Mouse (Mus musculus) midbrain, embryonic 11.5 days (tissue): ENCODE measurements around the gene AI182371. TPM values are rescaled to one million over a fixed set of nuclear protein-coding genes. Genes with fewer than 3 reads are reported as not detected.
A peak's percentile ranks its signal among the peaks of the same experiment; 100 is the strongest.

Experiments
- ATAC-seq: fragments of 200-750 bp; cut with Nextera tagmentation; 2 replicates; pipeline ENCODE4 v1.8.0; 2017; ENCODE audit warnings: moderate TSS enrichment, moderate library complexity; ENCODE audit not compliant: low FRiP score
- DNase-seq: peaks from one replicate; pipeline ENCODE4 v3.0.0; 2015; ENCODE audit warnings: low spot score; ENCODE audit errors: missing footprints
- H3K27ac ChIP-seq: fragments of 300-500 bp; sonication (generic); 2 replicates; pipeline ENCODE4 v1.5.1; 2014; ENCODE audit warnings: low read depth, low read length
- H3K27me3 ChIP-seq: fragments of 300-500 bp; sonication (generic); 2 replicates; pipeline ENCODE4 v1.6.1; 2014; ENCODE audit warnings: mild to moderate bottlenecking, low read length, moderate library complexity, mixed read lengths; ENCODE audit not compliant: control insufficient read depth, insufficient read depth
- H3K36me3 ChIP-seq: fragments of 300-500 bp; sonication (generic); 2 replicates; pipeline ENCODE4 v1.6.1; 2014; ENCODE audit warnings: mild to moderate bottlenecking, low read length, moderate library complexity, mixed read lengths; ENCODE audit not compliant: control insufficient read depth, insufficient read depth
- H3K4me1 ChIP-seq: fragments of 300-500 bp; sonication (generic); 2 replicates; pipeline ENCODE4 v1.6.1; 2014; ENCODE audit warnings: low read length; ENCODE audit not compliant: control insufficient read depth, insufficient read depth
- H3K4me2 ChIP-seq: fragments of 300-500 bp; sonication (generic); 2 replicates; pipeline ENCODE4 v1.6.1; 2014; ENCODE audit warnings: mild to moderate bottlenecking, moderate library complexity
- H3K4me3 ChIP-seq: fragments of 300-500 bp; sonication (generic); 2 replicates; pipeline ENCODE4 v1.5.1; 2014; ENCODE audit warnings: low read depth, low read length
- H3K9ac ChIP-seq: fragments of 300-500 bp; sonication (generic); 2 replicates; pipeline ENCODE4 v1.6.1; 2014; ENCODE audit warnings: low read length
- H3K9me3 ChIP-seq: fragments of 300-500 bp; sonication (generic); 2 replicates; pipeline ENCODE4 v1.6.1; 2016; ENCODE audit warnings: low read length; ENCODE audit not compliant: control insufficient read depth
- WGBS: fragments of 180-500 bp; shearing (Covaris S2); extraction: QIAGEN DNeasy Blood & Tissue Kit; methylation state at CpG from one replicate; pipeline ENCODE4 v1.1.7; 2014; 5-methylcytosine and 5-hydroxymethylcytosine counted together
- polyA plus RNA-seq: library from polyadenylated mRNA; unstranded; fragments of >200 nt; fragmentation: Nextera tagmentation; extraction: Ambion mirVana; gene quantifications from 2 replicates; pipeline ENCODE4 v1.2.1, GENCODE M21; 2014

AI182371 gene
- polyA plus RNA-seq, 1 experiment from 2014 or later, result not detected

- H3K4me2 ChIP-seq, result no peak overlapping the region
Measured at GRCm38 (mm10) chr2:35110521-35110920, 9.2 kb upstream of the AI182371 start.

GRCm38 (mm10) chr2:35109924-35110304 lies 8.6 kb upstream of the AI182371 start:
- DNase-seq, result no peak
- Histone ChIP-seq H3K4me2 (peak overlapping the region; percentile 65), H3K4me3 (peak overlapping the region; percentile 81), H3K9ac (peak overlapping the region; percentile 84), H3K27me3 (no peaks in the 10 kb centered on the region), H3K27ac (no peak overlapping the region), H3K4me1 (peaks cover 2% of the 10 kb centered on the region; the same call in 1 of the 2 replicates), H3K9me3 (no peaks in the 10 kb centered on the region), H3K36me3 (no peaks in the 10 kb centered on the region)
- 2% methylated on average over 13 of the region's 13 CpGs for WGBS
- no peak for ATAC-seq

More at GRCm38 (mm10) chr2:35110521-35110920, 9.2 kb upstream of the AI182371 start:
- Histone ChIP-seq H3K36me3 (no peaks in the 10 kb centered on the region), H3K9ac (no peak overlapping the region), H3K4me3 (no peak overlapping the region), H3K9me3 (no peaks in the 10 kb centered on the region), H3K4me1 (peaks cover 2% of the 10 kb centered on the region; the same call in 1 of the 2 replicates), H3K27me3 (no peaks in the 10 kb centered on the region), H3K27ac (no peak overlapping the region)
- ATAC-seq (no peak), DNase-seq (no peak)
- 78% methylated on average over 2 of the region's 2 CpGs for WGBS

GRCm38 (mm10) chr2:35109141-35109923 lies 8.0 kb upstream of the AI182371 start, which contains the start of gene Cntrl:
Gene Cntrl, plus strand, starts transcription at chr2:35109492.
- no peaks in the 10 kb centered on the region for H3K27me3 ChIP-seq
- H3K9ac ChIP-seq, result peak within 1 kb of the TSS; percentile 84
- H3K4me2 ChIP-seq, result peak within 1 kb of the TSS; percentile 65
- WGBS, result under 1% methylated on average over 62 of the region's 62 CpGs
- peak; percentile 100 for DNase-seq
- H3K27ac ChIP-seq, result peak within 1 kb of the TSS; percentile 17; the same call in 1 of the 2 replicates
- peak within 1 kb of the TSS; percentile 81 for H3K4me3 ChIP-seq
- ATAC-seq, result peak; percentile 98
- H3K9me3 ChIP-seq, result no peaks in the 10 kb centered on the region
- H3K4me1 ChIP-seq, result peaks cover 2% of the 10 kb centered on the region; the same call in 1 of the 2 replicates
- H3K36me3 ChIP-seq, result no peaks in the 10 kb centered on the region

GRCm38 (mm10) chr2:35108712-35109111 lies 7.4 kb upstream of the AI182371 start:
- H3K27me3 ChIP-seq, result no peaks in the 10 kb centered on the region
- H3K4me3 ChIP-seq, result peak overlapping the region; percentile 81; the same call in 1 of the 2 replicates
- H3K9ac ChIP-seq, result peak overlapping the region; percentile 84
- no peaks in the 10 kb centered on the region for H3K36me3 ChIP-seq
- no peak overlapping the region for H3K27ac ChIP-seq
- no peaks in the 10 kb centered on the region for H3K9me3 ChIP-seq
- ATAC-seq, result peak; percentile 34
- DNase-seq, result peak; percentile 81
- 37% methylated on average over 3 of the region's 3 CpGs for WGBS
- H3K4me1 ChIP-seq, result peaks cover 2% of the 10 kb centered on the region; the same call in 1 of the 2 replicates
- peak overlapping the region; percentile 65 for H3K4me2 ChIP-seq

- no peak overlapping the region for H3K4me2 ChIP-seq
- H3K4me1 ChIP-seq, result peaks cover 2% of the 10 kb centered on the region; the same call in 1 of the 2 replicates
Measured at GRCm38 (mm10) chr2:35107984-35108635, 6.8 kb upstream of the AI182371 start.

GRCm38 (mm10) chr2:35104843-35105242 lies 3.5 kb upstream of the AI182371 start:
- Histone ChIP-seq H3K27me3 (no peaks in the 10 kb centered on the region), H3K9ac (no peak overlapping the region), H3K4me1 (peaks cover 2% of the 10 kb centered on the region; the same call in 1 of the 2 replicates), H3K36me3 (no peaks in the 10 kb centered on the region), H3K4me2 (no peak overlapping the region), H3K4me3 (no peak overlapping the region), H3K9me3 (no peaks in the 10 kb centered on the region), H3K27ac (no peak overlapping the region)
- WGBS, result 69% methylated on average over 3 of the region's 3 CpGs
- ATAC-seq, result no peak
- DNase-seq, result no peak

More at GRCm38 (mm10) chr2:35107984-35108635, 6.8 kb upstream of the AI182371 start:
- ATAC-seq (no peak), DNase-seq (peak; percentile 89)
- 47% methylated on average over 5 of the region's 5 CpGs for WGBS
- H3K9ac ChIP-seq, result no peak overlapping the region
- H3K9me3 ChIP-seq, result no peaks in the 10 kb centered on the region
- H3K27ac ChIP-seq, result no peak overlapping the region
- no peak overlapping the region for H3K4me3 ChIP-seq
- no peaks in the 10 kb centered on the region for H3K36me3 ChIP-seq
- H3K27me3 ChIP-seq, result no peaks in the 10 kb centered on the region

- Histone ChIP-seq H3K9me3 (no peaks in the 10 kb centered on the region), H3K9ac (no peak overlapping the region), H3K27ac (no peak overlapping the region), H3K27me3 (no peaks in the 10 kb centered on the region), H3K4me3 (no peak overlapping the region), H3K4me1 (no peaks in the 10 kb centered on the region), H3K36me3 (no peaks in the 10 kb centered on the region), H3K4me2 (no peak overlapping the region)
- no peak for ATAC-seq
- DNase-seq, result no peak
- 77% methylated on average over 5 of the region's 5 CpGs for WGBS
Measured at GRCm38 (mm10) chr2:35103558-35103957, 2.2 kb upstream of the AI182371 start.

GRCm38 (mm10) chr2:35102777-35103176 lies 1.4 kb upstream of the AI182371 start:
- H3K27ac ChIP-seq, result no peak overlapping the region
- H3K4me1 ChIP-seq, result no peaks in the 10 kb centered on the region
- no peak for ATAC-seq
- H3K27me3 ChIP-seq, result no peaks in the 10 kb centered on the region
- H3K9ac ChIP-seq, result no peak overlapping the region
- no peaks in the 10 kb centered on the region for H3K9me3 ChIP-seq
- no peak for DNase-seq
- H3K36me3 ChIP-seq, result no peaks in the 10 kb centered on the region
- H3K4me3 ChIP-seq, result no peak overlapping the region
- H3K4me2 ChIP-seq, result no peak overlapping the region

GRCm38 (mm10) chr2:35100529-35100928 lies 814 bp downstream of the AI182371 start:
- Histone ChIP-seq H3K4me2 (no peak overlapping the region), H3K4me1 (no peaks in the 10 kb centered on the region), H3K36me3 (no peaks in the 10 kb centered on the region), H3K9me3 (no peaks in the 10 kb centered on the region), H3K27ac (no peak overlapping the region), H3K9ac (no peak overlapping the region), H3K27me3 (no peaks in the 10 kb centered on the region), H3K4me3 (no peak overlapping the region)
- DNase-seq, result no peak
- no peak for ATAC-seq
- WGBS, result 87% methylated on average over 6 of the region's 6 CpGs
